Mouse (Mus musculus): Measurements from ENCODE around the gene Syt7.

DNA sequence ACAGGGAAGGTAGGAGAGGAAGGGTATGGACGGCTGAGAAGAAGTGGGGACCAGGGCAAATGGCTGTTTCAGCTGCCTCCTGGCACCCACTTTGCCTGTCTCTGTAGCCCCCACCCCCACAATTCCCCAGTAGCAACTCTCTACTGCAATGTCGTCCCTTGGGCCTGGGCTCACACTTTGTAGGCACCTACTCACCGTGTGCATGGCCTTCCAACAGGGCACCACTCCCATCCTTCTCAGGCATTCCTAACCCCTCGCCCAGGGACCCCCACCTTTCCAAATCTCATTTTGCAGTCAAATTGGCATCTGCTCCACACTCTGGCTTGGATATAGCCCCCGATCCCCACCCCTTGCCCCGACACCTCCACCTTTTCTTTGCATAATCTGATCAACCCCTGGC, 60.3 kb downstream of the Syt7 start:
- TF ChIP-seq CTCF (IDR thresholded peaks at IDR 0.05; ENCODE audit: insufficient read depth, low read length) = no peak
- TF ChIP-seq POLR2A (IDR thresholded peaks at IDR 0.05; ENCODE audit: borderline replicate concordance, extremely low read depth, low read depth, low read length) = no peak
